Mouse (Mus musculus): ENCODE data around the gene Ccdc142.

GRCm38 (mm10) chr6:83083497-83083896, 17.9 kb upstream of the Ccdc142 start:
- no peak for TF ChIP-seq EP300 (IDR thresholded peaks at IDR 0.05; ENCODE audit: low read depth)
- no peak for TF ChIP-seq CTCF (IDR thresholded peaks at IDR 0.05; ENCODE audit: low read depth)
